Mouse (Mus musculus) forebrain, embryonic 13.5 days (tissue): ENCODE measurements around the gene Ptges2. TPM values are rescaled to one million over a fixed set of nuclear protein-coding genes. Genes with fewer than 3 reads are reported as not detected.
"Not testable (repeated sequence)": the region's sequence is repeated elsewhere in the genome, so short reads cannot be mapped to it uniquely, and the experiment has no call there.

ENCODE experiments used
- ATAC-seq: fragments of 200-750 bp; cut with Nextera tagmentation; 2 replicates; pipeline ENCODE4 v1.8.0; 2017
- H3K27ac ChIP-seq: fragments of 300-500 bp; sonication (generic); 2 replicates; pipeline ENCODE4 v1.5.1; 2015; ENCODE audit warnings: inconsistent platforms, mild to moderate bottlenecking, moderate library complexity
- H3K27me3 ChIP-seq: fragments of 300-500 bp; sonication (generic); 2 replicates; pipeline ENCODE4 v1.6.1; 2015; ENCODE audit warnings: mild to moderate bottlenecking, inconsistent platforms
- H3K36me3 ChIP-seq: fragments of 300-500 bp; sonication (generic); 2 replicates; pipeline ENCODE4 v1.6.1; 2015; ENCODE audit warnings: mild to moderate bottlenecking, inconsistent platforms; ENCODE audit not compliant: poor library complexity, severe bottlenecking
- H3K4me1 ChIP-seq: fragments of 300-500 bp; sonication (generic); 2 replicates; pipeline ENCODE4 v1.6.1; 2015; ENCODE audit warnings: inconsistent platforms
- H3K4me2 ChIP-seq: fragments of 300-500 bp; sonication (generic); 2 replicates; pipeline ENCODE4 v1.6.1; 2015; ENCODE audit warnings: inconsistent platforms, mild to moderate bottlenecking, moderate library complexity
- H3K4me3 ChIP-seq: fragments of 300-500 bp; sonication (generic); 2 replicates; pipeline ENCODE4 v1.5.1; 2015; ENCODE audit warnings: mild to moderate bottlenecking, inconsistent platforms
- H3K9ac ChIP-seq: fragments of 300-500 bp; sonication (generic); 2 replicates; pipeline ENCODE4 v1.6.1; 2015; ENCODE audit warnings: mild to moderate bottlenecking, inconsistent platforms
- H3K9me3 ChIP-seq: fragments of 300-500 bp; sonication (generic); replicated peaks from 2 replicates; pipeline ENCODE4 v1.6.1; 2016; ENCODE audit warnings: inconsistent platforms
- WGBS: fragments of 180-500 bp; shearing (Covaris S2); methylation state at CpG from one replicate; pipeline ENCODE4 v1.1.7; 2015; 5-methylcytosine and 5-hydroxymethylcytosine counted together
- polyA plus RNA-seq: library from polyadenylated mRNA; unstranded; fragments of >200 nt; fragmentation: Nextera tagmentation; extraction: Ambion mirVana; gene quantifications from 2 replicates; pipeline ENCODE4 v1.2.1, GENCODE M21; 2015

Gene Ptges2
- polyA plus RNA-seq, 1 experiment from 2014 or later = 28.5 TPM

GRCm38 (mm10) chr2:32357710-32358109 lies 38.0 kb upstream of the Ptges2 start:
- Histone ChIP-seq H3K4me2 (no peak overlapping the region), H3K36me3 (no peaks in the 10 kb centered on the region), H3K9me3 (no peaks in the 10 kb centered on the region), H3K9ac (no peak overlapping the region), H3K27ac (no peak overlapping the region), H3K4me1 (peaks cover 18% of the 10 kb centered on the region), H3K27me3 (peaks cover 9% of the 10 kb centered on the region), H3K4me3 (no peak overlapping the region)
- WGBS = 81% methylated on average over 3 of the region's 3 CpGs
- no peak for ATAC-seq

DNA sequence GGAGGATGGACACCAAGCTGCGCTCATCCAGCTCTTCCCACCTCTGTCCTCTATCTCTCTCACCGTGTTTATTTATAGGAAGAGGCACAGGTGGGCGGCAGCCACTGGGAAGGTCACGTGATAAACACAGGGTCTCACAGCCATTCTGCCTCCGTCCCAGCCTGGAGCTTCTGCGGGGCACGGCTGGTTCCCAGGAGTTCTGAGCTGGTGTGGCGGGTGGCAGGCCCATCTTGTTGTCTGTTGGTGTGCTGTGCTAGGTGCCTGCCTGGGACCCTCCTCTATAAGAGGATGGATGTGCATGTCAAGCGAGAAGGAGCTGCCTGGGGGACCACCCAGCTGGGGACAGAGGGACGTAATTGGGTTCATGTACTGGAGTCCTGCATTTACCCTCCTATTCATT lies 37.3 kb upstream of the Ptges2 start:
- WGBS = 62% methylated on average over 10 of the region's 10 CpGs
- no peak overlapping the region for H3K27ac ChIP-seq
- H3K27me3 ChIP-seq = peaks cover 9% of the 10 kb centered on the region
- H3K4me3 ChIP-seq = no peak overlapping the region
- H3K4me2 ChIP-seq = no peak overlapping the region
- no peaks in the 10 kb centered on the region for H3K36me3 ChIP-seq
- no peaks in the 10 kb centered on the region for H3K9me3 ChIP-seq
- 0 out of 2 replicates have a peak overlapping the region, but pooled peaks have one; percentile 16 for H3K9ac ChIP-seq
- no peak for ATAC-seq
- H3K4me1 ChIP-seq = peaks cover 16% of the 10 kb centered on the region

- H3K27ac ChIP-seq = no peak overlapping the region
- H3K4me3 ChIP-seq = peak overlapping the region; percentile 33
- H3K27me3 ChIP-seq = peaks cover 9% of the 10 kb centered on the region
- H3K4me1 ChIP-seq = peaks cover 26% of the 10 kb centered on the region
- H3K4me2 ChIP-seq = peak overlapping the region; percentile 62
- no peaks in the 10 kb centered on the region for H3K9me3 ChIP-seq
- WGBS = 5% methylated on average over 14 of the region's 14 CpGs
- H3K9ac ChIP-seq = peak overlapping the region; percentile 24; the same call in 1 of the 2 replicates
- ATAC-seq = no peak
- H3K36me3 ChIP-seq = peaks cover 14% of the 10 kb centered on the region
Measured at GRCm38 (mm10) chr2:32360741-32361140, 35.0 kb upstream of the Ptges2 start.

- Histone ChIP-seq H3K27me3 (peaks cover 9% of the 10 kb centered on the region), H3K9me3 (no peaks in the 10 kb centered on the region), H3K9ac (peak overlapping the region; percentile 50; the same call in 1 of the 2 replicates), H3K4me3 (peak overlapping the region; percentile 33), H3K4me2 (peak overlapping the region; percentile 62), H3K36me3 (peaks cover 20% of the 10 kb centered on the region), H3K27ac (no peak overlapping the region), H3K4me1 (peaks cover 26% of the 10 kb centered on the region)
- ATAC-seq = peak; percentile 39; the same call in 1 of the 2 replicates
- under 1% methylated on average over 24 of the region's 24 CpGs for WGBS
Measured at GRCm38 (mm10) chr2:32361437-32361836, 34.3 kb upstream of the Ptges2 start.

GRCm38 (mm10) chr2:32362274-32362673 lies 33.4 kb upstream of the Ptges2 start:
- Histone ChIP-seq H3K4me3 (peak overlapping the region; percentile 83), H3K4me2 (peak overlapping the region; percentile 77), H3K36me3 (peaks cover 29% of the 10 kb centered on the region), H3K9ac (peak overlapping the region; percentile 86), H3K4me1 (peaks cover 26% of the 10 kb centered on the region)
- H3K9me3 ChIP-seq, H3K27me3 ChIP-seq, ATAC-seq, H3K27ac ChIP-seq: not testable (repeated sequence)
- WGBS = 55% methylated on average over 5 of the region's 5 CpGs

- Histone ChIP-seq H3K9ac (peak overlapping the region; percentile 86), H3K27ac (peak overlapping the region; percentile 75), H3K36me3 (peaks cover 35% of the 10 kb centered on the region), H3K4me3 (peak overlapping the region; percentile 83), H3K4me2 (peak overlapping the region; percentile 77), H3K9me3 (no peaks in the 10 kb centered on the region), H3K4me1 (peaks cover 26% of the 10 kb centered on the region), H3K27me3 (peaks cover 9% of the 10 kb centered on the region)
- WGBS = under 1% methylated on average over 53 of the region's 53 CpGs
- peak; percentile 81 for ATAC-seq
Measured at GRCm38 (mm10) chr2:32362817-32363340, 32.8 kb upstream of the Ptges2 start.

DNA sequence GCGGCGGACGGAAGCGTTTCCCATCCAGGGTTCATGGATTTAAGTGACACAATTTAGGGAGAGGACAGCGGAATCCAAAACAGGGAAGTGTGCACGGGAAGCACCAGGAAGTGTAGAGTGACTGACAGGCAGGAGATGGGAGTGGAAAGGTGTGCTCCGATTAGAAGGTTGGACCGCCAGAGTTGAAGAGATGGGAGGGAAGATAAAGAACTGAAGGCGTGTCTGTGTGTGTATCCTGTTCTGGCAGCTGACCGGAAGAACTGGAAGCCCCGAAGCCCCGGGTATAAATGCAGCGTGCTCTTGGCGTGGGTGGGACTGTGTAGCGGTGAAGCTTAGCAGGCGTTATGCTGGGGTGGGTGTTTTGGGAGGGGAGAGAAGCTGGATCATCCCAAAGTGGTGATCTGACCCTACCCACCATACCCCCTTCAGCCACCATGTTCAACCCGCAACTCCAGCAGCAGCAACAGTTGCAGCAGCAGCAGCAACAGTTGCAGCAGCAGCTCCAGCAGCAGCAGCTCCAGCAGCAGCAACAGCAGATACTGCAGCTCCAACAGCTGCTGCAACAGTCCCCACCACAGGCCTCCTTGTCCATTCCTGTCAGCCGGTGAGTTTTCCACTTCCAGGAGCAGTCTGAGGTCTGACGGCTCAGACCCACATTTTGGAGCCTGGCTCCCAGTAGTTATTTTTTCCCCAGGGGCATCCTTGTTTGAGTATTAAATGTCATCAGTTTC lies 32.2 kb upstream of the Ptges2 start:
- WGBS = 11% methylated on average over 19 of the region's 19 CpGs
- Histone ChIP-seq H3K4me2 (peak overlapping the region; percentile 77), H3K9me3 (no peaks in the 10 kb centered on the region), H3K27me3 (peaks cover 9% of the 10 kb centered on the region), H3K4me3 (peak overlapping the region; percentile 83), H3K27ac (peak overlapping the region; percentile 75), H3K36me3 (peaks cover 41% of the 10 kb centered on the region), H3K9ac (peak overlapping the region; percentile 86), H3K4me1 (peaks cover 26% of the 10 kb centered on the region)
- peak; percentile 19; the same call in 1 of the 2 replicates for ATAC-seq

DNA sequence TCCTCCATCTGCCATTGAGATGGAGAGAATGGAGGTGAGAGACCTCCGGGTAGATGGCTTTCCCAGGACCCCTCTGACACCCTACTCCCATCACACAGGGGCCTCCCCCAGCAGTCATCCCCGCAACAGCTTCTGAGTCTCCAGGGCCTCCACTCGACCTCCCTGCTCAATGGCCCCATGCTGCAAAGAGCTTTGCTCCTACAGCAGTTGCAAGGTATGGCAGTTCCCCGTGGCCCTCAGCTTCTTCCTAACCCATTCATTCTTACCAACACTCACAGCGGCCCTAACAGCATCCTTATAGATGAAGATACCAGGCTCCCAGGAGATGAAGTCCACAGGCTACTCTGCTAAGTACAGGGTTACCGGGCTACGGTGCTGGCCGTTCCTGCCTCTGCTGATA lies 31.6 kb upstream of the Ptges2 start:
- Histone ChIP-seq H3K27ac (no peak overlapping the region), H3K27me3 (peaks cover 9% of the 10 kb centered on the region), H3K4me1 (peaks cover 26% of the 10 kb centered on the region), H3K9me3 (no peaks in the 10 kb centered on the region), H3K4me3 (peak overlapping the region; percentile 83), H3K9ac (peak overlapping the region; percentile 86), H3K4me2 (peak overlapping the region; percentile 77), H3K36me3 (peaks cover 46% of the 10 kb centered on the region)
- WGBS = 86% methylated on average over 8 of the region's 8 CpGs
- no peak for ATAC-seq

- no peak overlapping the region for H3K4me3 ChIP-seq
- no peak overlapping the region for H3K4me2 ChIP-seq
- no peaks in the 10 kb centered on the region for H3K27me3 ChIP-seq
- H3K4me1 ChIP-seq = peaks cover 14% of the 10 kb centered on the region
- H3K9me3 ChIP-seq = no peaks in the 10 kb centered on the region
- peaks cover 78% of the 10 kb centered on the region for H3K36me3 ChIP-seq
- ATAC-seq = no peak
- no peak overlapping the region for H3K27ac ChIP-seq
- 95% methylated on average over 5 of the region's 5 CpGs for WGBS
- no peak overlapping the region for H3K9ac ChIP-seq
Measured at GRCm38 (mm10) chr2:32367315-32367714, 28.4 kb upstream of the Ptges2 start.

DNA sequence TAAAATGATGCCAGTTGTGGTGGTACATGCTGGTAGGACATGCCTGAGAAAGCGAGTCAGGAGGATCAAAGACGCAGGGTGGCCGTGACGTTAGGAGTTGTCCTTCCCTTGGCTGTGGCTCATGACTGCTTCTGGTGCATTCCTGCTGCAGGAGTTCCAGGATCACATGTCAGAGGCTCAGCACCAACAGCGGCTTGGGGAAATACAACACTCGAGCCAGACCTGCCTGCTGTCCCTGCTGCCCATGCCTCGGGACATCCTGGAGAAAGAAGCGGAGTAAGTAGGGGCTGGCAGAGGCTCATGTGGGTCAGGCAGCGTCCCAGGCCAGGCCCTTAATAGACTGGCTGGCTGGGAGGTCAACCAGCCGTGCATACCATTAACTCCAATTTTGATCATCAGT lies 21.5 kb upstream of the Ptges2 start:
- H3K9me3 ChIP-seq = no peaks in the 10 kb centered on the region
- no peak overlapping the region for H3K4me2 ChIP-seq
- no peaks in the 10 kb centered on the region for H3K27me3 ChIP-seq
- no peaks in the 10 kb centered on the region for H3K4me1 ChIP-seq
- WGBS = 89% methylated on average over 10 of the region's 10 CpGs
- H3K36me3 ChIP-seq = peaks cover 98% of the 10 kb centered on the region
- no peak overlapping the region for H3K4me3 ChIP-seq
- H3K9ac ChIP-seq = no peak overlapping the region
- ATAC-seq = no peak
- no peak overlapping the region for H3K27ac ChIP-seq

GRCm38 (mm10) chr2:32375317-32375940 lies 20.3 kb upstream of the Ptges2 start:
- Histone ChIP-seq H3K9me3 (no peaks in the 10 kb centered on the region), H3K4me1 (no peaks in the 10 kb centered on the region), H3K4me2 (no peak overlapping the region), H3K4me3 (no peak overlapping the region), H3K27me3 (no peaks in the 10 kb centered on the region), H3K9ac (no peak overlapping the region), H3K27ac (no peak overlapping the region), H3K36me3 (peaks cover 94% of the 10 kb centered on the region)
- no peak for ATAC-seq
- 91% methylated on average over 13 of the region's 13 CpGs for WGBS

DNA sequence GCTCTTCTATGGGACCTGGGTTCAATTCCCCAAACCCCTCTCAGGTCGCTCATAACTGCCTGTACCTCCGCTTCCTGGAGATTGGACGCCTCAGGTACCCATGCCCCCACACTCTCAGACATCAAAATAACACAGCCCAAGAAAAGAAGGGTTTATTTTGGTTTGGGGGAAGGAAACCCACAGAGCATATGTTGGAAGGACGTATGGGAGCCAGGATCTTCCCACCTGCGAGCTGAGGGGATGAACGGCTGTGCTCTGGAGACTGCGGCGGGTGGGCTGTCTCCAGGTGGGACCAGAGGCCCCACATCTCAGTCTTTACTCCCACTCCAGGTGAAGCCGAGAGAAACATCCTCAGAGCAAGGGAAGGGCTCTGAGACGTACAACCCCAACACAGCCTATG lies 18.7 kb upstream of the Ptges2 start:
- WGBS = 94% methylated on average over 10 of the region's 10 CpGs

More for the DNA sequence above, 18.7 kb upstream of the Ptges2 start:
- Histone ChIP-seq H3K27me3 (no peaks in the 10 kb centered on the region), H3K4me1 (peaks cover 9% of the 10 kb centered on the region), H3K9ac (no peak overlapping the region), H3K4me3 (no peak overlapping the region), H3K27ac (no peak overlapping the region), H3K4me2 (no peak overlapping the region), H3K36me3 (peaks cover 79% of the 10 kb centered on the region), H3K9me3 (no peaks in the 10 kb centered on the region)
- no peak for ATAC-seq
